Comparison of ENCODE assay signal across 27 mouse cellular contexts in the genomic region with DNA sequence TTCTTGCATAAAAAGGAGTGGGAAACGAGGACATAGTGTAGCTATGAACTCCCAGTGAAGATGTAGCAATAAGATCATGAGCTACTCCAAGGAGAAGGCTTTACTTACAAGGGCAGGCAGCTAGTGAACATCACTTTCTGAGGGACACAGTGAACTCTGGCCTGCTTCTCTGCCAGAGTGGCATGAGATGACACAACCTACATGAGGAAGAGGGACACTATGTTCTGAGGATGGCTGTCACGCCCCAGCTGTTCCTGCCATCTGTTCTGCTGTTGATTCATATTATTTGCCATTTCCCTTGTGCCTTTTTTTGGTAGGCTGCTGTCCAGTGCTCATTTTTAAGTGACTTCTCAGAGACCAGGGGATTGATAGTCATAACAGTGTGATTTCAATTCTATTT.
DNase-seq lines count a peak whose midpoint lies in the region; ATAC-seq and TF ChIP-seq lines count a peak whose summit lies in the region.
"Had no signal": no experiment of that assay in that cellular context is flagged by ENCODE, and none has a peak within 500 bp of the region (broad histone marks: within the 10 kb centered on the region; RNA-seq: fewer than 3 reads in every experiment).

No protein-coding gene starts in this region.

- H3K9me3 ChIP-seq in lung, postnatal 0 days (ENCODE audit: low read length) = no peaks in the 10 kb centered on the region
- H3K9me3 ChIP-seq in hindbrain, embryonic 12.5 days (replicated peaks) = no peaks in the 10 kb centered on the region
- H3K9me3 ChIP-seq: embryonic facial prominence, embryonic 13.5 days; forebrain, embryonic 10.5 days; hindbrain, embryonic 13.5 days; liver, embryonic 12.5 days; stomach, embryonic 15.5 days had no signal

- H3K4me3 ChIP-seq in lung, postnatal 0 days (ENCODE audit: low read depth, low read length) = no peak overlapping the region
- H3K4me3 ChIP-seq in hindbrain, embryonic 12.5 days = no peak overlapping the region
- H3K4me3 ChIP-seq: embryonic facial prominence, embryonic 13.5 days; forebrain, embryonic 10.5 days; hindbrain, embryonic 13.5 days; liver, embryonic 12.5 days; stomach, embryonic 15.5 days had no signal

- H3K4me2 ChIP-seq in lung, postnatal 0 days (replicated peaks; ENCODE audit: low read depth, low read length) = no peak overlapping the region
- H3K4me2 ChIP-seq in hindbrain, embryonic 12.5 days (replicated peaks) = no peak overlapping the region
- H3K4me2 ChIP-seq: embryonic facial prominence, embryonic 13.5 days; heart, embryonic 11.5 days; hindbrain, embryonic 13.5 days; liver, embryonic 12.5 days; stomach, embryonic 15.5 days had no signal

- DNase-seq in frontal cortex, postnatal 36 days (ENCODE audit: low spot score in 2 of 2) = peak; percentile 6 to 11
- no peak for DNase-seq in frontal cortex, postnatal 10 days (ENCODE audit: low spot score in 2 of 2)
- peak; percentile 26 for DNase-seq in lung, postnatal 0 days (ENCODE audit: low spot score)
- DNase-seq in lung, postnatal 25 days (ENCODE audit: low spot score) = no peak
- DNase-seq in cerebellum, adult 9-10 months = peak; percentile 2
- peak; percentile 4 to 5 for DNase-seq in cerebellum, postnatal 25 days
- DNase-seq: adrenal gland, postnatal 25 days; gastrocnemius, postnatal 14 days; heart, adult 11 months; heart, postnatal 36 days; kidney, adult 8-10 months; kidney, postnatal 4 days; layer of hippocampus, adult 9-11 months; liver, postnatal 0 days; midbrain, embryonic 14.5 days had no signal

- 0 out of 2 replicates have a peak, but pooled peaks have one; percentile 22 for TF ChIP-seq EP300 in lung, postnatal 0 days (IDR thresholded peaks at IDR 0.05)

- ATAC-seq in lung, postnatal 0 days = no peak
- no peak for ATAC-seq in hindbrain, embryonic 12.5 days (ENCODE audit: low FRiP score)
- ATAC-seq: CD4-positive, CD25-positive, alpha-beta regulatory T cell, adult 4 months; forebrain, embryonic 16.5 days; intestine, embryonic 16.5 days; liver, embryonic 12.5 days; liver, postnatal 0 days had no signal

- no peak overlapping the region for H3K27ac ChIP-seq in lung, postnatal 0 days (ENCODE audit: low read length)
- H3K27ac ChIP-seq in hindbrain, embryonic 12.5 days = no peak overlapping the region
- H3K27ac ChIP-seq: embryonic facial prominence, embryonic 13.5 days; forebrain, embryonic 10.5 days; hindbrain, embryonic 13.5 days; kidney, postnatal 0 days; liver, embryonic 12.5 days; macrophage; stomach, embryonic 15.5 days had no signal

- no peaks in the 10 kb centered on the region for H3K4me1 ChIP-seq in lung, postnatal 0 days (ENCODE audit: insufficient read depth, low read depth, low read length)
- no peaks in the 10 kb centered on the region for H3K4me1 ChIP-seq in hindbrain, embryonic 12.5 days
- H3K4me1 ChIP-seq: embryonic facial prominence, embryonic 13.5 days; forebrain, embryonic 10.5 days; hindbrain, embryonic 13.5 days; liver, embryonic 12.5 days; stomach, embryonic 15.5 days had no signal

- WGBS in lung, postnatal 0 days = 59% methylated on average over 2 of the region's 2 CpGs
- 86% methylated on average over 2 of the region's 2 CpGs for WGBS in hindbrain, embryonic 12.5 days

- no peaks in the 10 kb centered on the region for H3K27me3 ChIP-seq in lung, postnatal 0 days (replicated peaks; ENCODE audit: insufficient read depth, low read length)
- no peaks in the 10 kb centered on the region for H3K27me3 ChIP-seq in hindbrain, embryonic 12.5 days
- H3K27me3 ChIP-seq: embryonic facial prominence, embryonic 13.5 days; hindbrain, embryonic 13.5 days; liver, embryonic 12.5 days; stomach, embryonic 15.5 days had no signal

- H3K36me3 ChIP-seq in lung, postnatal 0 days (ENCODE audit: insufficient read depth, low read length) = no peaks in the 10 kb centered on the region
- H3K36me3 ChIP-seq in hindbrain, embryonic 12.5 days = no peaks in the 10 kb centered on the region
- H3K36me3 ChIP-seq: embryonic facial prominence, embryonic 13.5 days; forebrain, embryonic 10.5 days; hindbrain, embryonic 13.5 days; liver, embryonic 12.5 days; stomach, embryonic 15.5 days had no signal

- no peak overlapping the region for H3K9ac ChIP-seq in lung, postnatal 0 days (replicated peaks; ENCODE audit: low read depth)
- no peak overlapping the region for H3K9ac ChIP-seq in hindbrain, embryonic 12.5 days
- H3K9ac ChIP-seq: embryonic facial prominence, embryonic 13.5 days; hindbrain, embryonic 13.5 days; liver, embryonic 12.5 days; liver, postnatal 0 days; stomach, embryonic 15.5 days had no signal

- no peak for TF ChIP-seq CTCF in lung, postnatal 0 days (IDR thresholded peaks at IDR 0.05)

Comparison
In these comparisons a context has a peak if more than half of its experiments do, and no peak if none do; other contexts are left out.
1. DNase-seq: peak in frontal cortex, postnatal 36 days (2 of 2), lung, postnatal 0 days (single experiment), cerebellum, adult 9-10 months (single experiment) and cerebellum, postnatal 25 days (2 of 2); none in frontal cortex, postnatal 10 days (0 of 2) and lung, postnatal 25 days (single experiment).